In the genomic region with DNA sequence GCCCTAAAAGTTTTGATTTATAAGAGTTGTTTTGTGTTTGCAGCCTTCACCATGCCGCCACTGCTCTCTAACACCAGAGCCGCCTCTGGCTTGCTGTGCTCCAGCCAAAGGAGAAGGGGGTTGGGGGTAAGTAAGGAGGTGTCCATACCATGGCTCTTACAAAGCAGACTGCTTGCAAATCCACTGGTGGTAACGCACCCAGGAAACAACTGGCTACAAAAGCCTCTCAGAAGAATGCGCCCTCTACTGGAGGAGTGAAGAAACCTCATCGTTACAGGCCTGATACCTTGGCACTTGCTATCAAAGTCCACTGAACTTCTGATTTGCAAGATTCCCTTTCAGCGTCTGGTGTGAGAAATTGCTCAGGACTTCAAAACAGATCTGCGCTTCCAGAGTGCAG, we compare ENCODE assay signal across 10 mouse cellular contexts. TPM values are rescaled to one million over a fixed set of nuclear protein-coding genes. Genes with fewer than 3 reads are reported as not detected.
DNase-seq lines count a peak whose midpoint lies in the region; ATAC-seq and TF ChIP-seq lines count a peak whose summit lies in the region.
"Had no signal": no experiment of that assay in that cellular context is flagged by ENCODE, and none has a peak within 500 bp of the region (broad histone marks: within the 10 kb centered on the region; RNA-seq: fewer than 3 reads in every experiment).

No protein-coding gene starts in this region.

- H3K4me3 ChIP-seq in hindbrain, embryonic 10.5 days = no peak overlapping the region
- H3K4me3 ChIP-seq in hindbrain, embryonic 14.5 days (replicated peaks; ENCODE audit: low read length) = no peak overlapping the region
- H3K4me3 ChIP-seq in lung, adult 2 months (replicated peaks; ENCODE audit: extremely low read depth, low read depth, low read length) = no peak overlapping the region
- H3K4me3 ChIP-seq: heart, embryonic 15.5 days had no signal

- no peaks in the 10 kb centered on the region for H3K36me3 ChIP-seq in hindbrain, embryonic 10.5 days
- no peaks in the 10 kb centered on the region for H3K36me3 ChIP-seq in hindbrain, embryonic 14.5 days (replicated peaks; ENCODE audit: control insufficient read depth, insufficient read depth)
- H3K36me3 ChIP-seq: heart, embryonic 15.5 days had no signal

- peak; percentile 8 for DNase-seq in hindbrain, embryonic 10.5 days (ENCODE audit: low spot score)
- DNase-seq in hindbrain, embryonic 14.5 days (ENCODE audit: low spot score) = no peak
- peak; percentile 38 to 53 for DNase-seq in B cell, adult 2 months
- peak; percentile 55 for DNase-seq in ZHBTc4 (ENCODE audit: low read depth, low spot score)
- peak; percentile 6 for DNase-seq in lung, adult 2 months
- no peak for DNase-seq in Muller cell, postnatal 12 days (ENCODE audit: inconsistent ontology term)
- no peak for DNase-seq in left cerebral cortex, adult 9 months (ENCODE audit: low spot score in 2 of 2)
- DNase-seq in gastrocnemius, postnatal 25 days = no peak

- no peaks in the 10 kb centered on the region for H3K9me3 ChIP-seq in hindbrain, embryonic 10.5 days
- H3K9me3 ChIP-seq in hindbrain, embryonic 14.5 days (ENCODE audit: control insufficient read depth, low read length) = no peaks in the 10 kb centered on the region
- H3K9me3 ChIP-seq: heart, embryonic 15.5 days had no signal

- peaks cover under 1% of the 10 kb centered on the region; the same call in 1 of the 2 replicates for H3K4me1 ChIP-seq in hindbrain, embryonic 10.5 days (replicated peaks)
- H3K4me1 ChIP-seq in hindbrain, embryonic 14.5 days (replicated peaks; ENCODE audit: control insufficient read depth, insufficient read depth, low read length) = peaks cover 2% of the 10 kb centered on the region
- no peaks in the 10 kb centered on the region for H3K4me1 ChIP-seq in lung, adult 2 months (ENCODE audit: control insufficient read depth, insufficient read depth, low read length)

- WGBS in hindbrain, embryonic 10.5 days = 15% methylated on average over 7 of the region's 7 CpGs
- 16% methylated on average over 7 of the region's 7 CpGs for WGBS in hindbrain, embryonic 14.5 days
- 14% methylated on average over 7 of the region's 7 CpGs for WGBS in lung, adult 2 months

- H3K27me3 ChIP-seq in hindbrain, embryonic 10.5 days (ENCODE audit: insufficient read depth, poor library complexity, severe bottlenecking) = no peaks in the 10 kb centered on the region
- H3K27me3 ChIP-seq in hindbrain, embryonic 14.5 days (ENCODE audit: control insufficient read depth, insufficient read depth, low read length) = no peaks in the 10 kb centered on the region
- H3K27me3 ChIP-seq: heart, embryonic 15.5 days had no signal

- TF ChIP-seq POLR2A in lung, adult 2 months (IDR thresholded peaks at IDR 0.05; ENCODE audit: borderline replicate concordance, extremely low read depth, low read depth, low read length) = no peak

- ATAC-seq in hindbrain, embryonic 14.5 days (ENCODE audit: low FRiP score) = no peak

- H3K9ac ChIP-seq in hindbrain, embryonic 14.5 days = no peak overlapping the region
- H3K9ac ChIP-seq: heart, embryonic 15.5 days had no signal

- TF ChIP-seq CTCF in lung, adult 2 months (IDR thresholded peaks at IDR 0.05; ENCODE audit: insufficient read depth, low read length) = peak; percentile 25; the same call in 1 of the 2 replicates

- H3K27ac ChIP-seq in hindbrain, embryonic 10.5 days = no peak overlapping the region
- no peak overlapping the region for H3K27ac ChIP-seq in hindbrain, embryonic 14.5 days
- H3K27ac ChIP-seq: heart, embryonic 15.5 days; macrophage had no signal

- no peak overlapping the region for H3K4me2 ChIP-seq in hindbrain, embryonic 14.5 days (replicated peaks)
- H3K4me2 ChIP-seq: heart, embryonic 15.5 days had no signal

RNA-seq across cellular contexts. Expression of gene Rtf1, which starts 5.9 kb away (rescaled TPM):
- 49.3 and 54.3 TPM in 2 replicates for polyA plus RNA-seq in hindbrain, embryonic 10.5 days (2016; fragmentation: Nextera tagmentation; extraction: Ambion mirVana)
- 35.5 and 36.2 TPM in 2 replicates for polyA plus RNA-seq in hindbrain, embryonic 14.5 days (2014; fragmentation: Nextera tagmentation; extraction: Ambion mirVana)
- 6.7 and 10.3 TPM in 2 replicates for polyA plus RNA-seq in lung, adult 2 months (2012; rRNA removed)
- 10 to 100 TPM; 18.4 to 22.0 TPM for total RNA-seq in gastrocnemius, postnatal 25 days (2021)

RNA-seq across cellular contexts. Expression of gene Ndufaf1, which starts 6.4 kb away (rescaled TPM):
- 39.7 and 43.2 TPM in 2 replicates for polyA plus RNA-seq in hindbrain, embryonic 10.5 days (2016; fragmentation: Nextera tagmentation; extraction: Ambion mirVana)
- 37.4 and 37.9 TPM in 2 replicates for polyA plus RNA-seq in hindbrain, embryonic 14.5 days (2014; fragmentation: Nextera tagmentation; extraction: Ambion mirVana)
- polyA plus RNA-seq in lung, adult 2 months (2012; rRNA removed) = 1.7 and 4.6 TPM in 2 replicates
- 10 to 100 TPM; 44.2 to 51.0 TPM for total RNA-seq in gastrocnemius, postnatal 25 days (2021)

RNA-seq across cellular contexts. Expression of gene Oip5, which starts 50.7 kb away (rescaled TPM):
- polyA plus RNA-seq in hindbrain, embryonic 10.5 days (2016; fragmentation: Nextera tagmentation; extraction: Ambion mirVana) = 36.8 and 40.1 TPM in 2 replicates
- 3.2 and 6.1 TPM in 2 replicates for polyA plus RNA-seq in hindbrain, embryonic 14.5 days (2014; fragmentation: Nextera tagmentation; extraction: Ambion mirVana)
- polyA plus RNA-seq in lung, adult 2 months (2012; rRNA removed) = 0.81 and 1.3 TPM in 2 replicates
- total RNA-seq in gastrocnemius, postnatal 25 days (2021) = under 1 TPM in 1 of 2 experiments, not detected in 1; 0.32 TPM

RNA-seq across cellular contexts. Expression of gene Nusap1, which starts 50.9 kb away (rescaled TPM):
- polyA plus RNA-seq in hindbrain, embryonic 10.5 days (2016; fragmentation: Nextera tagmentation; extraction: Ambion mirVana) = 72.8 and 93.0 TPM in 2 replicates
- 11.0 and 13.8 TPM in 2 replicates for polyA plus RNA-seq in hindbrain, embryonic 14.5 days (2014; fragmentation: Nextera tagmentation; extraction: Ambion mirVana)
- polyA plus RNA-seq in lung, adult 2 months (2012; rRNA removed) = 0.10 and 0.49 TPM in 2 replicates
- total RNA-seq in gastrocnemius, postnatal 25 days (2021) = under 1 TPM; 0.46 to 0.54 TPM

Comparison
In these comparisons a context has a peak if more than half of its experiments do, and no peak if none do; other contexts are left out.
1. DNase-seq: peak in hindbrain, embryonic 10.5 days (single experiment), B cell, adult 2 months (2 of 2), ZHBTc4 (single experiment) and lung, adult 2 months (single experiment); none in hindbrain, embryonic 14.5 days (single experiment), Muller cell, postnatal 12 days (single experiment), left cerebral cortex, adult 9 months (0 of 2) and gastrocnemius, postnatal 25 days (single experiment).